Mouse (Mus musculus): ENCODE measurements at regions not wholly inside any gene's neighbourhood (a gene's known extent, or its start where the extent isn't known, plus 50 kb on each side); places are given as distances from the start of the nearest gene placed in this dataset.

- no peaks in the 10 kb centered on the region for H3K9me3 ChIP-seq (ENCODE audit: control insufficient read depth, low read length)
- no peaks in the 10 kb centered on the region for H3K4me1 ChIP-seq (ENCODE audit: control insufficient read depth, insufficient read depth, low read length)
- H3K9ac ChIP-seq (replicated peaks; ENCODE audit: low read depth, low read length): no peak overlapping the region
- ATAC-seq (ENCODE audit: low read depth): no peak
- no peak overlapping the region for H3K4me2 ChIP-seq (ENCODE audit: low read depth, low read length)
- H3K4me3 ChIP-seq (ENCODE audit: low read depth, low read length): no peak overlapping the region
- 39% methylated on average over 3 of the region's 3 CpGs for WGBS
- H3K27ac ChIP-seq (ENCODE audit: low read depth, low read length): no peak overlapping the region
- no peaks in the 10 kb centered on the region for H3K27me3 ChIP-seq (ENCODE audit: control insufficient read depth, insufficient read depth, low read length)
- no peaks in the 10 kb centered on the region for H3K36me3 ChIP-seq (ENCODE audit: control insufficient read depth, insufficient read depth, low read length)
Observed at GRCm38 (mm10) chr19:20239396-20239795, 151.3 kb downstream of the Anxa1 start.

- ATAC-seq (ENCODE audit: low read depth): no peak
- WGBS: 82% methylated on average over 7 of the region's 7 CpGs
Observed at GRCm38 (mm10) chr19:20226756-20227155, 164.0 kb downstream of the Anxa1 start.

GRCm38 (mm10) chr19:20217389-20217788, 173.4 kb downstream of the Anxa1 start:
- no peak for ATAC-seq (ENCODE audit: low read depth)
- Histone ChIP-seq H3K27me3 (ENCODE audit: control insufficient read depth, insufficient read depth, low read length) (no peaks in the 10 kb centered on the region), H3K9me3 (ENCODE audit: control insufficient read depth, low read length) (no peaks in the 10 kb centered on the region), H3K4me3 (ENCODE audit: low read depth, low read length) (no peak overlapping the region), H3K9ac (replicated peaks; ENCODE audit: low read depth, low read length) (no peak overlapping the region), H3K4me2 (ENCODE audit: low read depth, low read length) (no peak overlapping the region), H3K36me3 (ENCODE audit: control insufficient read depth, insufficient read depth, low read length) (no peaks in the 10 kb centered on the region), H3K4me1 (ENCODE audit: control insufficient read depth, insufficient read depth, low read length) (no peaks in the 10 kb centered on the region), H3K27ac (ENCODE audit: low read depth, low read length) (no peak overlapping the region)

More at GRCm38 (mm10) chr19:20226756-20227155, 164.0 kb downstream of the Anxa1 start:
- no peak overlapping the region for H3K9ac ChIP-seq (replicated peaks; ENCODE audit: low read depth, low read length)
- no peaks in the 10 kb centered on the region for H3K27me3 ChIP-seq (ENCODE audit: control insufficient read depth, insufficient read depth, low read length)
- H3K4me2 ChIP-seq (ENCODE audit: low read depth, low read length): no peak overlapping the region
- no peaks in the 10 kb centered on the region for H3K4me1 ChIP-seq (ENCODE audit: control insufficient read depth, insufficient read depth, low read length)
- no peak overlapping the region for H3K27ac ChIP-seq (ENCODE audit: low read depth, low read length)
- H3K4me3 ChIP-seq (ENCODE audit: low read depth, low read length): no peak overlapping the region
- no peaks in the 10 kb centered on the region for H3K9me3 ChIP-seq (ENCODE audit: control insufficient read depth, low read length)
- H3K36me3 ChIP-seq (ENCODE audit: control insufficient read depth, insufficient read depth, low read length): no peaks in the 10 kb centered on the region

- Histone ChIP-seq H3K4me1 (ENCODE audit: control insufficient read depth, insufficient read depth, low read length) (no peaks in the 10 kb centered on the region), H3K4me3 (ENCODE audit: low read depth, low read length) (no peak overlapping the region), H3K4me2 (ENCODE audit: low read depth, low read length) (no peak overlapping the region), H3K36me3 (ENCODE audit: control insufficient read depth, insufficient read depth, low read length) (no peaks in the 10 kb centered on the region), H3K27ac (ENCODE audit: low read depth, low read length) (no peak overlapping the region), H3K27me3 (ENCODE audit: control insufficient read depth, insufficient read depth, low read length) (no peaks in the 10 kb centered on the region), H3K9me3 (ENCODE audit: control insufficient read depth, low read length) (no peaks in the 10 kb centered on the region), H3K9ac (replicated peaks; ENCODE audit: low read depth, low read length) (no peak overlapping the region)
- ATAC-seq (ENCODE audit: low read depth): no peak
- WGBS: 91% methylated on average over 1 of the region's 1 CpGs
Observed at GRCm38 (mm10) chr19:20194511-20194910, 196.2 kb downstream of the Anxa1 start.

- H3K27ac ChIP-seq (ENCODE audit: low read depth, low read length): no peak overlapping the region
- ATAC-seq (ENCODE audit: low read depth): no peak
- no peak overlapping the region for H3K9ac ChIP-seq (replicated peaks; ENCODE audit: low read depth, low read length)
- 83% methylated on average over 4 of the region's 4 CpGs for WGBS
- no peaks in the 10 kb centered on the region for H3K4me1 ChIP-seq (ENCODE audit: control insufficient read depth, insufficient read depth, low read length)
- no peaks in the 10 kb centered on the region for H3K27me3 ChIP-seq (ENCODE audit: control insufficient read depth, insufficient read depth, low read length)
- H3K4me3 ChIP-seq (ENCODE audit: low read depth, low read length): no peak overlapping the region
- H3K36me3 ChIP-seq (ENCODE audit: control insufficient read depth, insufficient read depth, low read length): no peaks in the 10 kb centered on the region
- no peak overlapping the region for H3K4me2 ChIP-seq (ENCODE audit: low read depth, low read length)
- H3K9me3 ChIP-seq (ENCODE audit: control insufficient read depth, low read length): no peaks in the 10 kb centered on the region
Observed at GRCm38 (mm10) chr19:20181854-20182253, 208.9 kb downstream of the Anxa1 start.

DNA sequence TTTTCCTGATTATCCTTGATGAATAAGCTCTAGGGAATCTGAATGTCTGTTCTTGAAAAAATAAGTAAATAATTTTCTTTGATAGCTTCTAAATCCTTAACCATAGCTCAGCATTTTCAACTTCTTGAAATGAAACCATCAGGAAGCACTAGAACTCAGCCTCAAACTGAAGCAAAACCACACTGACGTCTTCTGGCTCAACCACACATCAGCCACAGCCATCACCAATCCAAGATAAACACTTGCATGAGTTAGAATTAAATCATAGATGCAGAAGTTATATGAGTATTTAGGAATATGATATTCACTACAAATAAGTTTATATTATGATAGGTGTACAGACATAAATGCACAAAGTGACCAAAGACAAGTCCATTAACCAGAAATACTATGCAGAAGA, 229.2 kb downstream of the Anxa1 start:
- Histone ChIP-seq H3K36me3 (ENCODE audit: control insufficient read depth, insufficient read depth, low read length) (no peaks in the 10 kb centered on the region), H3K27me3 (ENCODE audit: control insufficient read depth, insufficient read depth, low read length) (no peaks in the 10 kb centered on the region), H3K4me3 (ENCODE audit: low read depth, low read length) (no peak overlapping the region), H3K9me3 (ENCODE audit: control insufficient read depth, low read length) (no peaks in the 10 kb centered on the region), H3K4me2 (ENCODE audit: low read depth, low read length) (no peak overlapping the region), H3K27ac (ENCODE audit: low read depth, low read length) (no peak overlapping the region), H3K4me1 (ENCODE audit: control insufficient read depth, insufficient read depth, low read length) (no peaks in the 10 kb centered on the region), H3K9ac (replicated peaks; ENCODE audit: low read depth, low read length) (no peak overlapping the region)
- 84% methylated on average over 1 of the region's 1 CpGs for WGBS
- ATAC-seq (ENCODE audit: low read depth): no peak

- Histone ChIP-seq H3K27me3 (ENCODE audit: control insufficient read depth, insufficient read depth, low read length) (no peaks in the 10 kb centered on the region), H3K9me3 (ENCODE audit: control insufficient read depth, low read length) (no peaks in the 10 kb centered on the region), H3K36me3 (ENCODE audit: control insufficient read depth, insufficient read depth, low read length) (no peaks in the 10 kb centered on the region), H3K4me1 (ENCODE audit: control insufficient read depth, insufficient read depth, low read length) (no peaks in the 10 kb centered on the region), H3K4me2 (ENCODE audit: low read depth, low read length) (no peak overlapping the region), H3K27ac (ENCODE audit: low read depth, low read length) (no peak overlapping the region), H3K4me3 (ENCODE audit: low read depth, low read length) (no peak overlapping the region), H3K9ac (replicated peaks; ENCODE audit: low read depth, low read length) (no peak overlapping the region)
- 26% methylated on average over 1 of the region's 1 CpGs for WGBS
- peak; percentile 84 for ATAC-seq (ENCODE audit: low read depth)
Observed at GRCm38 (mm10) chr19:20156398-20156937, 234.3 kb downstream of the Anxa1 start.

- no peak overlapping the region for H3K27ac ChIP-seq (ENCODE audit: low read depth, low read length)
- H3K4me3 ChIP-seq (ENCODE audit: low read depth, low read length): no peak overlapping the region
- H3K9ac ChIP-seq (replicated peaks; ENCODE audit: low read depth, low read length): no peak overlapping the region
- H3K4me2 ChIP-seq (ENCODE audit: low read depth, low read length): no peak overlapping the region
- H3K36me3 ChIP-seq (ENCODE audit: control insufficient read depth, insufficient read depth, low read length): no peaks in the 10 kb centered on the region
- 96% methylated on average over 12 of the region's 12 CpGs for WGBS
- ATAC-seq (ENCODE audit: low read depth): no peak
- no peaks in the 10 kb centered on the region for H3K4me1 ChIP-seq (ENCODE audit: control insufficient read depth, insufficient read depth, low read length)
- H3K9me3 ChIP-seq (ENCODE audit: control insufficient read depth, low read length): no peaks in the 10 kb centered on the region
- no peaks in the 10 kb centered on the region for H3K27me3 ChIP-seq (ENCODE audit: control insufficient read depth, insufficient read depth, low read length)
Observed at GRCm38 (mm10) chr19:20139506-20139905, 251.2 kb downstream of the Anxa1 start.

DNA sequence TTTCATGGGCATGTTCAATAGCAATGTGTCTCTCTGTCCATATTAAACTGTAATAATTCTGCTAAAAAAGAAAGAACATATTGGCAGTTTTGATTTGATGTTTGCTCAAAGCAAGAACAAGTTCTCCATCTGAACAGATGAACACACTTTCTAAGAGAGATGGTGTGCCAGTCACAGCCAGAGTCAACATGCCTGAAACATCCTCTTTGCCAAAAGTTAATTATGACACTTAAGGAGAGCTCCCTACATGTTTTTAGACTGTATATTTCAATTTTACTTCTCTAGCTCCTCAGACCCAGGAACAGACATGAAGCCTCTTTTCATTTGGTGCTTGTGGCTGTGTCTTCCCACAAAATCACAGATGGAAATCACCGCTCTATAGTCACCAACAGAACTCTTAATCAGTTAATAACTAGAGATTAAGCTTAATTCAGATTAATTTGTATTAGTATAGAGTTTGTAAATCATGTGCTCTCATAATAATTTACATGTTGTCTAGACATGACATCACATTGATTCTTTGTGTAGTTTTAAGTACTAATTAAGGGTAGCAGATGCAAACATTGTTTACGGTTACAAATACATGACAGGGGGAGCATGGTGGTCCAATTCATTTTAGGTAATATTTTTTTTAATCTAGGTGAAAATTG, 267.1 kb downstream of the Anxa1 start:
- 83% methylated on average over 2 of the region's 2 CpGs for WGBS

More for the DNA sequence above, 267.1 kb downstream of the Anxa1 start:
- peaks cover 3% of the 10 kb centered on the region; the same call in 1 of the 2 replicates for H3K4me1 ChIP-seq (ENCODE audit: control insufficient read depth, insufficient read depth, low read length)
- no peaks in the 10 kb centered on the region for H3K9me3 ChIP-seq (ENCODE audit: control insufficient read depth, low read length)
- no peak overlapping the region for H3K4me3 ChIP-seq (ENCODE audit: low read depth, low read length)
- H3K27ac ChIP-seq (ENCODE audit: low read depth, low read length): no peak overlapping the region
- H3K9ac ChIP-seq (replicated peaks; ENCODE audit: low read depth, low read length): no peak overlapping the region
- H3K4me2 ChIP-seq (ENCODE audit: low read depth, low read length): no peak overlapping the region
- no peak for ATAC-seq (ENCODE audit: low read depth)
- H3K27me3 ChIP-seq (ENCODE audit: control insufficient read depth, insufficient read depth, low read length): no peaks in the 10 kb centered on the region
- H3K36me3 ChIP-seq (ENCODE audit: control insufficient read depth, insufficient read depth, low read length): no peaks in the 10 kb centered on the region
